Mouse (Mus musculus) thymus, adult 2 months (tissue): ENCODE measurements around the gene Psmc3ip.

Experiments used
- CTCF ChIP-seq: fragments of 200-500 bp; IDR thresholded peaks from 2 replicates; pipeline ENCODE4 v1.5.1; 2012; ENCODE audit warnings: mild to moderate bottlenecking, control low read depth, low read length, moderate library complexity, borderline replicate concordance; ENCODE audit not compliant: control insufficient read depth, poor library complexity, insufficient read depth; ENCODE audit errors: extremely low read depth
- POLR2A ChIP-seq: fragments of 200-500 bp; IDR thresholded peaks from 2 replicates; pipeline ENCODE4 v1.6.1; 2012; ENCODE audit warnings: mild to moderate bottlenecking, low read length, control low read depth, moderate library complexity; ENCODE audit not compliant: control insufficient read depth, poor library complexity, insufficient read depth; ENCODE audit errors: extremely low read depth

DNA sequence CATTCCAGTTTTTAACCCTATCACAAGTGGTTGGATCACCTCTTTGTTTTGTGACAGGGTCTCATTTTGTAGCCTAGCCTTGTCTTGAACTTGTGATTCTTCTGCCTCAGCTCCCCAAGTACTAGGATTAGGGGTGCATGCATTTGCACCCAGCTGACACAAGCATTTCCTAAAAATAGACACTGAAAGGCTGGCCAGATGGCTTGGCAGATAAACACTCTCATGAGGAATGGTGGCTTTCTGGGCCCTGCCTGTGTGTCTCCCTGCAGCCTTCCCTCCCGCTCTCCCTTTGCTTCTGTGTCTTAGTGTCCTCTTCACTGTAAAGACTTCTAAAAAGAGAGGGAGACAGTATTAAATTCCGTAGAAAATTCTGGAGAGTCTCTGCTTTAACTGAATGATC, 36.0 kb upstream of the Psmc3ip start:
- TF ChIP-seq CTCF (no peak), POLR2A (no peak)
